Mouse (Mus musculus): ENCODE data around the gene Aldh1b1.

Gene Aldh1b1

DNA sequence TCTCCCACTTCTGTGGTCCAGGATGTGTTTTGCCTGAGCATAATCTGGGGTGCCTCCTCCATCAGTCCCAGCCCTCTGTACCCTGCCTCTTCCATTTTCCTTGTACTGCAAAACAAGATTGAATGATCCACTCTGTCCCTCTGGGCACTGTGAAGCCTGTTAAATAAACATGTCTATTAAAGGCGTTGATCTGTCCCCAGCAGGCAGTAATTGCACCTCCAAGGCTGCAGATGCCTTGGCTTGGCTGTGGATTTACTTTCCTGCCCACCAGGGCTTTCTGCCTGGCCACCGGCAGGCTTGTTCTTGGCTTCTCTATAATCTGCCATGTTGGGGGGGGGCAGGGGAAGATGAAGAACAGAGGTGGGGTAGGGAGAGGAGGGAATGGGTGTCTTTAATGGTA, 12.9 kb upstream of the Aldh1b1 start:
- no peak for DNase-seq

DNA sequence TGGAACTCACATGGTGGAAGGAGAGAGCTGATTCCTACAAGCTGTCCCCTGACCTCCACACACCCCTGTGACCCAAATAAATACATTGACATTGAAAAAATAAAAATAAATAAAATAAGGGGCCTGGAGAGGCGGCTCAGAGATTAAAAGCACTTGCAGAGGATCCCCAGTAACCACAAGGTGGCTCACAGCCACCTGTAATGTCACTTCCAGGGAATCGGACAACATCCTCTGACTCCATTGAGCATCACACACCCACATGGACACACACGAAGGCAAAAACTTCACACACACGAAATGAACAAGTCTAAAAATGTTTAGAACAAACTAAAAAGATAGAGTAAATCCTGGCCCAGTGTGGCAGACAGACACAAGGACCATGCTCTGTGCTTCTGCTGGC, 12.1 kb upstream of the Aldh1b1 start:
- no peak for DNase-seq

DNA sequence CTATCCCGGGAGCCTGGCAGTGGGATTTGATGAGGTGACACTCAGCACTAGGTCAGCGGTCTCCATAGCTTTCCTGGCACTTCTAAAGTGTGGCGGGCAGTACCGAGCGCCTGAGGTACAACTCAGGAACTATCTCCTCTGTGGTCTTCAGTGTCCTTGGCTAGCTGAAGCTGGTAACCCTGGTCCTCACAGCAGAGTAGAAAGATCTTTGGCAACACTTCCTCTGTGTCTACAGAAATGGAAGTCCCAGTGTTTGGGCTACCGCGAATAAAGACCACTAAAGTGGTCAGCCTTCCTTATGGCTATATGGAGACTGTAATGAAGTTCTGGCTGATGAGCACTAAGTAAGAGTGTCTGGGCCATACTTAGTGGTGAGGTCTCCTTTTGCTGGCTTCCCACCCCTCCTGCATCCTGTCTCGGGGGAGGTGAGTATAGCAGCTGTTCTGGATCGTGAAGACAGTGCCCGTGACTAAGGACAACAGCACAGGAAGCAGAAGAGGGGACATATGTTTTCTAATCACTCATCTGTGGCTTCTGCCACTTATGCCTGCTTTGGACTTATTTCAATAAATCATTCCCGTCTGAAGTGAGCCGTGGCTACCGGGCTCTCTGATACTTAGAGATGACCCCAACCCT, 10.3 kb upstream of the Aldh1b1 start:
- DNase-seq: no peak

DNA sequence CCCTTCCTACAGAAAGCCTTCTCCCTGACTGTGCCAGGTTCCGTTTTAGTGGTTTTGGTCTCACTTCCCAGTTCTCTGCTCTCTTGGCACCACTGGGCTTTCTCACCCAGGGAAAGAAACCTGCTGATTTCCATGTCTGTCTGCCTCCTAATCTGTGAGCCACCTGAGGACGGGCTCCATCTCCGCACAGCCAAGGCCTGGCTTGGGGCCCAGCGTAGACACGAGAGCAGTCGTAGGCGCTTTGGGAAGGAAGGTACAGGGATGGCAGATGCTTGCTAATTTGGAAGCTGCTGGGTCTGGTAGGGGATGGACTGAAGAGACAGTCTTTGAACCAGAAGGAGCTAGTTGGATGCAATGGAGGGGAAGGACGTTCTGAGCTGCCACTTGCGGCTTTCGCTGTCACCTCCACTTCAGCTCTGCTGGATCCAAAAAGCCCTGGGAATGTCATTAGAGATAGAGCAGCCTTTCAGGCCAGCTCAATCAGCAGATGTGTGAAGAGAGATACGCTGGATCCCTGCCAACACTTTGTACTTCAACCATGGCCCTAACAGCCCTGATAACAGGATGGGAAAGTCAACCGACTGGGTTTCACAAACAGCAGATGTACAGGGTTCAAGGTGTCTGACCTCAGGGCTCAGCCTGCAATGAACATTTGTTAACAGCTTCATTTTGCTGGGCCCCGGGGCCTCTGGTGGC, 9.4 kb upstream of the Aldh1b1 start:
- no peak for DNase-seq

DNA sequence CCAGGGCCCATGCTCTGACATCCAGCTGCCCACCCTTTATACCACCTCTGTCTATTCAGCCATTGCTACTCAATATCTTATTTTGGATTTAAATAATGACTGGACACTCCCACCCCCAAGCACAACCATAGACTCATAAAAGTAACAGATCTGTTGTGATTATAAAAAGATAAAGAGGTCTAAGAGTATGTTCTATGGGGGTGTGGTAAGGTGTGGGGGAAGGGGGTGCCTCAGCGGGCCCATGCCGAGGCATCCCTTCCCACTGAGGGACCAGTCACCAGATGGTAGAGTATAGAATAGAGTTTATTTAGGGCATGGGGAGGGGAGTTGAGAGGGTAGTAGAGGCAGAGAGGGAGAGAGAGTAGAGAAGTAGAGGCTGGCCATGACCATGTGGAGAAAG, 8.8 kb upstream of the Aldh1b1 start:
- DNase-seq: no peak

- DNase-seq: no peak
Measured at GRCm38 (mm10) chr4:45795191-45795811, 3.5 kb upstream of the Aldh1b1 start.

GRCm38 (mm10) chr4:45796760-45797159, 2.1 kb upstream of the Aldh1b1 start:
- DNase-seq: no peak

DNA sequence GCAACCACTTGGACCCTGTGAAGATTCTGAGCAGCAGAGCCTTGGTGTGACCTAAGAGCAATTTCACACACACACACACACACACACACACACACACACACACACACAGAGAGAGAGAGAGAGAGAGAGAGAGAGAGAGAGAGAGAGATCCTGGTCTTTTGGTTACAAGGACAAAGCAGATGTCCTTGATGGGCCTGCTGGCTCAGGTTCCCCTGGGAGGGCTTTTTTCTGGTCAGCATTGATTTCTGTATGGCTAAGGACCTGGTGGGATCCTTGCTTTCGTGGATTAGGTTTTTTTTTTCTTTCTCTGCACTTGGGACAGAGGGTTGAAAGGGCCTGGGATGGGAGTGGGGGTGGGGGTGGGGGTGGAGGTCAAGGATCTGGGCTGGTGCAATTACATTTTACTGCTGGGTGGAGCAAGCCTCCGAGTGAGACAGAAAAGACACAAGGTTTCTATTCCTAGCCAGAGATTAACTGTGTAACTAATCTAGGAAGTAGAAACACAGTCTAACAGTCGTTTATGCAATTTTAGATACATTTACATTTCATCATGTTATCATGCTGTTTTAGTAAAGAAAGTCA, 1.2 kb downstream of the Aldh1b1 start:
- DNase-seq: no peak

DNA sequence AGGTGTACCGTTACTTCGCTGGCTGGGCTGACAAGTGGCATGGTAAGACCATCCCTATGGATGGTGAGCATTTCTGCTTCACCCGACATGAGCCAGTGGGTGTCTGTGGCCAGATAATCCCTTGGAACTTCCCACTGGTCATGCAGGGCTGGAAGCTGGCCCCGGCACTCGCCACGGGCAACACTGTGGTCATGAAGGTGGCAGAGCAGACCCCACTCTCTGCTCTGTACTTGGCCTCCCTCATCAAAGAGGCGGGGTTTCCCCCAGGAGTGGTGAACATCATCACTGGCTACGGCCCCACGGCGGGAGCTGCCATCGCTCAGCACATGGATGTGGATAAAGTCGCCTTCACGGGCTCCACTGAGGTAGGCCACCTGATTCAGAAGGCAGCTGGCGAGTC, 4.1 kb downstream of the Aldh1b1 start:
- no peak for DNase-seq

- no peak for DNase-seq
Measured at GRCm38 (mm10) chr4:45808034-45808433, 9.2 kb downstream of the Aldh1b1 start.

GRCm38 (mm10) chr4:45811250-45811649, 12.4 kb downstream of the Aldh1b1 start:
- no peak for DNase-seq

- peak; percentile 39 for DNase-seq
Measured at GRCm38 (mm10) chr4:45815542-45815941, 16.7 kb downstream of the Aldh1b1 start.

DNA sequence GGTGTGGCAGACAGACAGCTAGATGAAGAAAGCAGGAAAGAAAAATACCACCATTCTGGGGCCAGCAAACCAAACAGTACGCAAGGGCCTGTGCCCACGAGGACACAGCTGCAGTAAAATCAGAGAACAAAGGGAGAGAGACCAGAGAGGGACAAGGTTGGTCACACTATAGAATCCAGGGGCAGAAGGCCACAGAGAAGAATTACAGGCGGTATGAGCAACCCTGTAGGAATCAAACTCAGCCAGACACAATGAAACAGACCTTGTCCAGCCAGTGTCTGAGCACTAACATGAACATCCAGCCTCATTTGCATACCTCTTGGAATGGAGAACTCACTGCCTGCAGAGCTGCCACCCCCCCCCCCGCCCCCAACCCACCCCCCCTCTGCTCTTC, 20.0 kb downstream of the Aldh1b1 start:
- no peak for DNase-seq

GRCm38 (mm10) chr4:45819208-45819931, 20.5 kb downstream of the Aldh1b1 start:
- DNase-seq: peak; percentile 23

DNA sequence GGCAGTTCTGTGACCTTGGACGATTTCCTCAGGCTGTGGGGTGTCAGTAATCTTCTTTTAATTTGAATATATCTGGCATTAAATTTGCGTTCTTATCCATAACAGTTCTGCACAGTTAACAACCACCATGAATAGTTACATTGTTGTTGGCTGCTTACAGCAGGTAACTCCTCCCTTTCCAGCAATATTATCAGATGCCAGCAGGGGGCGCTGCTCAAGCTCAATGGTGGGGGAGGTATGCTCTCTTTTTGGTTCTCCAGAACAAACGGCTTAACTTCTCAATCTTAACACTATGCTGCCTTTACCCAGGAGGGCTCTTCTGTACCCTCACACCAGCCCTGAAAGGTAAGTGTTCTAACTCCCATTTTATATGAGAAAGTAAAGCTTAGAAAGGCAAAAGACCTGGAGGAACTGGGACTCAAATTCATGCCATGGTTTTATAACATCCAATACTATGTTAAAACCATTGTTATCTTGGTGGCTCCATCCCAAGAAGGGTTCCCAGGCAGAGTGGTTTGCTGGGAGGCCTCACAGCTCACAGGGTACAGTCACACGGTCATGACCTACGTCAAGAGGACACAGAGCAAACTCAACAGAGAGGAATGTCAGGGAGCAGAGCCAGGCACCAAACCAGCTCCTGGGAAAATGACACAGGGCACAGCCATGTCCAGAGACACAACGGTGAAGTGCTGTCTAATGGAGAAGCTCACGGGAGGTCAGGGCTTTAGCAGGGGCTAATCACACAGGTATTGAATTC, 21.4 kb downstream of the Aldh1b1 start:
- peak; percentile 62 for DNase-seq

- DNase-seq: no peak
Measured at GRCm38 (mm10) chr4:45821995-45822394, 23.2 kb downstream of the Aldh1b1 start.

DNA sequence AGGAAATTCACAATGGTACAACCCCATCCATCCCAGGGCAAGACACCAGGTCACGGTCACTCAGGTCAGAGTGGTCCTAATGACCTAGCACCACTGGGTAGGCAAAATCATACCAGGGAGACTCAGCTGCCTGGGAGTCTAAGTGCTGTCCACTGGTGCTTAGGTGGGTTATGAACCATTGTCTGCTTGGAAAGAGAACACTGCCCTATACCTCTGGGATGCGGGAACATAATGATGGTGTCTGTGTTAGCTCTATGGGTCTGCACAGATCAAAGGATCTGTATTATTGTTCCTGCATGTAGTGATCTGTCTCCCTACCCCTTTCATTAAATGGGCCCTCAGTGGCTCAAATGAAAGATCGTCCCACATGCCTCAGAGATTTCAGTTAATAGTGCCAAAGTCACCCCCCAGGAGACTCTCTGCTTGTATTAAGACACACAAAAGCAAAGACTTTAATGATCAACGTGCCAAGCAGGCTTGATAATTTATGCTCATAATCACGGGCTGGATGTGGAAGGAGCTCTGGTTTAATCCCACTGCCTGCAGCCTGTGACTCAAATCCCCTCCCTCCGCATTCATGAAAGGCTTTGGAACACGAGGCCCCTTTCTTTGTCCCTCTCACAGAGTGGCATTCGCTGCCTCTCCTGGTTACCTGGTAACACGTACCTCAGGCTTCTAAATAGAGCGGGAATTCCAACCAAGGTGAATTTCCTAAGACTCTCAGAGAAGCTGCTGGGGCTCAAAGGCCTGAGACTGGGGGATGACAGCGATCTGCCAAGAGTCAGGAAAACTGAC, 24.2 kb downstream of the Aldh1b1 start:
- no peak for DNase-seq

GRCm38 (mm10) chr4:45824049-45824760, 25.4 kb downstream of the Aldh1b1 start:
- no peak for DNase-seq

DNA sequence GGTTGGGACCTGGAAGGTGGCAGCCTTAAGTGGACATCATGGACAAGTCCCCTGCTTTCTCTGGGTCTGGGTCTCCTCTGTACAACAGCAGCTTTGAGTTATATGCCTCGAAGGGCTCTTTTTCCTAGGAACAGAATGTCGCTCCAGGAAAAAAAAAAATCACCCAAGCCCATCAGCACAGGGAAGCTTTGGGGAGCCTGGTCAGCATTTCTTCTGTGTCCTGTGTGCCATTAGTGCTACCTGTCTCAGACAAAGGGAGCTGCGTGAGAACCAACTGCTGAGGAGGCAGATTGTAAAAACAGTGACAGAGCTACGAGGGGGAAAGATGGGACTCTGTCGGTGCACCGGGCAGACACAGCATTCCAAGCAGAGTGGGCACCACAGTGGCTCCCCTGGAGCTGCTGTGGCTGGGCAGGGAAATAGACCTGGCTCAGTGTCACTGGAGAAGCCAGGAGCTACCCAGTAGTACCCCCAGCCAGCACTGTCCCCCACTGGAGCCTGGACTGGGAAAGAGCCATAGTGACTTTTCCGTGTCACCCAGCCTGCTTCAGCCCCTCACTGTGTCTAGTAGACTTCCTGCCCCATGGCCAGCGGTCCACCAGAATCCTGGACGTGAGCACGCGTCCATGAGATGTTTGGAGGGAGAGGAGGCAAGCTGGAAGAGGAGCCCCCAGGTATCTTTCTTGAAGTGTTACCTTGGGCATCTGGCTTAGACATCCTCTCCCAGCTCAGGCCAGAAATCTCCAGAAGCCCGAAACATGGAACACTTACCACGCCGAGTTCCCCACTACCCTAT, 26.1 kb downstream of the Aldh1b1 start:
- DNase-seq: no peak

Data from lung, postnatal 36 days (tissue).